Mouse (Mus musculus) thymus, adult 2 months (tissue): Measurements from ENCODE around the gene Sobp. TPM values are rescaled to one million over a fixed set of nuclear protein-coding genes. Genes with fewer than 3 reads are reported as not detected.
A peak's percentile ranks its signal among the peaks of the same experiment; 100 is the strongest.

Experiments used
- DNase-seq: peaks from one replicate; pipeline ENCODE4 v3.0.0; 2021
- H3K27ac ChIP-seq: fragments of 200-500 bp; 2 replicates; pipeline ENCODE4 v1.5.1; 2012; ENCODE audit warnings: low read length, control low read depth; ENCODE audit not compliant: control insufficient read depth, insufficient read depth
- H3K27me3 ChIP-seq: fragments of 200-500 bp; 2 replicates; pipeline ENCODE4 v1.6.1; 2012; ENCODE audit warnings: mild to moderate bottlenecking, low read length, moderate library complexity, mixed read lengths; ENCODE audit not compliant: control insufficient read depth, insufficient read depth
- H3K36me3 ChIP-seq: fragments of 200-500 bp; 2 replicates; pipeline ENCODE4 v1.6.1; 2012; ENCODE audit warnings: mild to moderate bottlenecking, low read length, moderate library complexity; ENCODE audit not compliant: control insufficient read depth, insufficient read depth
- H3K4me1 ChIP-seq: fragments of 200-500 bp; replicated peaks from 2 replicates; pipeline ENCODE4 v1.6.1; 2012; ENCODE audit warnings: low read length; ENCODE audit not compliant: control insufficient read depth, insufficient read depth
- H3K4me3 ChIP-seq: fragments of 200-500 bp; 2 replicates; pipeline ENCODE4 v1.5.1; 2012; ENCODE audit warnings: mild to moderate bottlenecking, low read length, control low read depth, moderate library complexity; ENCODE audit not compliant: control insufficient read depth, insufficient read depth
- CTCF ChIP-seq: fragments of 200-500 bp; IDR thresholded peaks from 2 replicates; pipeline ENCODE4 v1.5.1; 2012; ENCODE audit warnings: mild to moderate bottlenecking, control low read depth, low read length, moderate library complexity, borderline replicate concordance; ENCODE audit not compliant: control insufficient read depth, poor library complexity, insufficient read depth; ENCODE audit errors: extremely low read depth
- POLR2A ChIP-seq: fragments of 200-500 bp; IDR thresholded peaks from 2 replicates; pipeline ENCODE4 v1.6.1; 2012; ENCODE audit warnings: mild to moderate bottlenecking, low read length, control low read depth, moderate library complexity; ENCODE audit not compliant: control insufficient read depth, poor library complexity, insufficient read depth; ENCODE audit errors: extremely low read depth
- WGBS: fragments of 180-500 bp; shearing (Covaris S2); methylation state at CpG from one replicate; pipeline ENCODE4 v1.1.7; 2018; 5-methylcytosine and 5-hydroxymethylcytosine counted together
- polyA plus RNA-seq: library from polyadenylated mRNA; depleted of rRNA; stranded (reverse); fragments of >200 nt; gene quantifications from 2 replicates; pipeline ENCODE4 v1.2.3, GENCODE M21; 2012

Sobp gene
- polyA plus RNA-seq, 1 experiment, result 0.40 TPM

GRCm38 (mm10) chr10:42995484-42995895, 178.8 kb downstream of the Sobp start:
- Histone ChIP-seq H3K27ac (no peak overlapping the region), H3K27me3 (no peaks in the 10 kb centered on the region; the same call in 1 of the 2 replicates), H3K4me1 (peaks cover 4% of the 10 kb centered on the region; the same call in 1 of the 2 replicates), H3K36me3 (no peaks in the 10 kb centered on the region), H3K4me3 (no peak overlapping the region)
- no peak for DNase-seq
- WGBS, result 86% methylated on average over 13 of the region's 13 CpGs
- TF ChIP-seq POLR2A (no peak), CTCF (no peak)

- TF ChIP-seq CTCF (no peak), POLR2A (no peak)
- Histone ChIP-seq H3K36me3 (no peaks in the 10 kb centered on the region), H3K27ac (no peak overlapping the region), H3K4me3 (no peak overlapping the region), H3K4me1 (peaks cover 4% of the 10 kb centered on the region; the same call in 1 of the 2 replicates), H3K27me3 (no peaks in the 10 kb centered on the region; the same call in 1 of the 2 replicates)
- no peak for DNase-seq
- WGBS, result 60% methylated on average over 13 of the region's 13 CpGs
These were observed 180.0 kb downstream of the Sobp start for GRCm38 (mm10) chr10:42994331-42994782.

- 81% methylated on average over 9 of the region's 9 CpGs for WGBS
- TF ChIP-seq CTCF (no peak), POLR2A (no peak)
- no peaks in the 10 kb centered on the region for H3K36me3 ChIP-seq
- no peak overlapping the region for H3K27ac ChIP-seq
- no peaks in the 10 kb centered on the region; the same call in 1 of the 2 replicates for H3K27me3 ChIP-seq
- no peaks in the 10 kb centered on the region for H3K4me1 ChIP-seq
- DNase-seq, result no peak
- H3K4me3 ChIP-seq, result no peak overlapping the region
These were observed 183.3 kb downstream of the Sobp start for GRCm38 (mm10) chr10:42991018-42991417.

GRCm38 (mm10) chr10:42989910-42990309, 184.4 kb downstream of the Sobp start:
- peak; percentile 69 for DNase-seq
- Histone ChIP-seq H3K4me3 (no peak overlapping the region), H3K27ac (no peak overlapping the region), H3K4me1 (no peaks in the 10 kb centered on the region), H3K36me3 (no peaks in the 10 kb centered on the region), H3K27me3 (no peaks in the 10 kb centered on the region; the same call in 1 of the 2 replicates)
- 38% methylated on average over 6 of the region's 6 CpGs for WGBS
- no peak for TF ChIP-seq CTCF
- TF ChIP-seq POLR2A, result no peak

GRCm38 (mm10) chr10:42988627-42989026, 185.7 kb downstream of the Sobp start:
- Histone ChIP-seq H3K4me1 (no peaks in the 10 kb centered on the region), H3K4me3 (no peak overlapping the region), H3K36me3 (no peaks in the 10 kb centered on the region), H3K27me3 (no peaks in the 10 kb centered on the region), H3K27ac (no peak overlapping the region)
- 86% methylated on average over 15 of the region's 15 CpGs for WGBS
- no peak for DNase-seq
- TF ChIP-seq POLR2A (no peak), CTCF (no peak)

- Histone ChIP-seq H3K27me3 (no peaks in the 10 kb centered on the region), H3K4me1 (no peaks in the 10 kb centered on the region), H3K4me3 (no peak overlapping the region), H3K36me3 (no peaks in the 10 kb centered on the region), H3K27ac (no peak overlapping the region)
- peak; percentile 47 for DNase-seq
- TF ChIP-seq POLR2A (no peak), CTCF (no peak)
- 31% methylated on average over 6 of the region's 6 CpGs for WGBS
These were observed 186.7 kb downstream of the Sobp start for GRCm38 (mm10) chr10:42987594-42988052.

GRCm38 (mm10) chr10:42984886-42985285, 189.4 kb downstream of the Sobp start:
- no peaks in the 10 kb centered on the region for H3K4me1 ChIP-seq
- H3K27me3 ChIP-seq, result no peaks in the 10 kb centered on the region
- DNase-seq, result no peak
- no peak for TF ChIP-seq CTCF
- H3K4me3 ChIP-seq, result no peak overlapping the region
- no peaks in the 10 kb centered on the region for H3K36me3 ChIP-seq
- 81% methylated on average over 4 of the region's 4 CpGs for WGBS
- H3K27ac ChIP-seq, result no peak overlapping the region
